Mouse (Mus musculus) ES-Bruce4 (cell line): ENCODE measurements around the gene Xylt1.

Source experiments
- EP300 ChIP-seq: IDR thresholded peaks from 2 replicates; pipeline ENCODE4 v1.6.1; 2011; ENCODE audit warnings: low read depth, low read length; ENCODE audit not compliant: insufficient read depth
- POLR2A ChIP-seq: IDR thresholded peaks from one replicate; pipeline ENCODE4 v1.8.1; 2011; ENCODE audit warnings: low read length; ENCODE audit not compliant: insufficient read depth

DNA sequence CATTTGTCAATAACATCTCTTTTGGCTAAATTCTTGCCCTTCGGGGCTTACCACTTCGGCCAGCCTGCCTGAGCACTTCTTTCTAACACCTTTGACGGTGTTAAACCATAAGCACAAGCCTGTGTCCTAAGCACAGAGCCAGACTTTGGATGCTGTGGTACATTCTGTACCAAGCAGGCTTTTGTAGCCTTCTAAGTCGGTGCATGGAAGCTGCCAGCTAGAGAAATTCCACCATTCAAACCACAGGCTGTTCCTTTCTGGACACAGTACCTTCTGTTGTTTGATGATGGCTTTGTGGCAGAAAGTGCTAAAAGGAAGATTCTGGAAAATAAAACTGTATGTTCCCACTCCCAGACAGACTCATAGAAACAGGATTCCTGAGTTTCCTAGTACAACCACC lies 277.4 kb downstream of the Xylt1 start:
- TF ChIP-seq POLR2A: no peak
- TF ChIP-seq EP300: no peak
